Mouse (Mus musculus) bone marrow macrophage, adult 2 months (primary cell): ENCODE results near the gene Tex22. TPM values are rescaled to one million over a fixed set of nuclear protein-coding genes. Genes with fewer than 3 reads are reported as not detected.

ENCODE experiments used
- H3K27ac ChIP-seq: 2 replicates; pipeline ENCODE4 v1.5.1; 2012; ENCODE audit warnings: low read depth, low read length; ENCODE audit not compliant: insufficient read depth
- H3K4me1 ChIP-seq: 2 replicates; pipeline ENCODE4 v1.6.1; 2012; ENCODE audit warnings: low read length; ENCODE audit not compliant: control insufficient read depth, insufficient read depth
- H3K4me3 ChIP-seq: 2 replicates; pipeline ENCODE4 v1.5.1; 2012; ENCODE audit warnings: mild to moderate bottlenecking, low read length, moderate library complexity; ENCODE audit not compliant: insufficient read depth
- CTCF ChIP-seq: IDR thresholded peaks from 2 replicates; pipeline ENCODE4 v1.5.1; 2012; ENCODE audit warnings: low read depth, mild to moderate bottlenecking, low read length, moderate library complexity
- POLR2A ChIP-seq: IDR thresholded peaks from 2 replicates; pipeline ENCODE4 v1.6.1; 2012; ENCODE audit warnings: mild to moderate bottlenecking, low read depth, low read length, borderline replicate concordance
- polyA plus RNA-seq: library from polyadenylated mRNA; stranded (reverse); fragments of >200 nt; gene quantifications from 2 replicates; pipeline ENCODE4 v1.2.4, GENCODE M21; 2012; ENCODE audit not compliant: missing spikeins, insufficient read depth, insufficient read length

Tex22 gene
- polyA plus RNA-seq, 1 experiment: not detected

GRCm38 (mm10) chr12:113036996-113037395 lies 37.3 kb upstream of the Tex22 start:
- no peak overlapping the region for H3K27ac ChIP-seq
- no peak overlapping the region for H3K4me3 ChIP-seq
- TF ChIP-seq POLR2A: no peak
- no peak for TF ChIP-seq CTCF
- peaks cover 5% of the 10 kb centered on the region for H3K4me1 ChIP-seq

GRCm38 (mm10) chr12:113038414-113038813 lies 35.9 kb upstream of the Tex22 start:
- Histone ChIP-seq H3K4me3 (no peak overlapping the region), H3K4me1 (peaks cover 7% of the 10 kb centered on the region), H3K27ac (no peak overlapping the region)
- no peak for TF ChIP-seq POLR2A

GRCm38 (mm10) chr12:113041481-113042439 lies 32.5 kb upstream of the Tex22 start:
- H3K4me3 ChIP-seq: no peak overlapping the region
- peaks cover 7% of the 10 kb centered on the region for H3K4me1 ChIP-seq
- TF ChIP-seq CTCF (no peak), POLR2A (no peak)
- H3K27ac ChIP-seq: no peak overlapping the region

GRCm38 (mm10) chr12:113042543-113042942 lies 31.8 kb upstream of the Tex22 start:
- peaks cover 7% of the 10 kb centered on the region for H3K4me1 ChIP-seq
- no peak for TF ChIP-seq CTCF
- no peak for TF ChIP-seq POLR2A
- no peak overlapping the region for H3K27ac ChIP-seq
- no peak overlapping the region for H3K4me3 ChIP-seq

GRCm38 (mm10) chr12:113044916-113045677 lies 29.2 kb upstream of the Tex22 start:
- Histone ChIP-seq H3K27ac (no peak overlapping the region), H3K4me1 (peaks cover 5% of the 10 kb centered on the region), H3K4me3 (no peak overlapping the region)
- TF ChIP-seq CTCF (no peak), POLR2A (no peak)

GRCm38 (mm10) chr12:113046861-113047260 lies 27.4 kb upstream of the Tex22 start:
- H3K27ac ChIP-seq: no peak overlapping the region
- 0 out of 2 replicates have a peak, but pooled peaks cover 2% of the 10 kb centered on the region for H3K4me1 ChIP-seq
- no peak overlapping the region for H3K4me3 ChIP-seq
- TF ChIP-seq CTCF (no peak), POLR2A (no peak)

- Histone ChIP-seq H3K27ac (no peak overlapping the region), H3K4me1 (no peaks in the 10 kb centered on the region), H3K4me3 (no peak overlapping the region)
- TF ChIP-seq POLR2A: no peak
- no peak for TF ChIP-seq CTCF
Measured at GRCm38 (mm10) chr12:113048103-113048502, 26.2 kb upstream of the Tex22 start.

GRCm38 (mm10) chr12:113049836-113050235 lies 24.5 kb upstream of the Tex22 start:
- no peak overlapping the region for H3K4me3 ChIP-seq
- no peak overlapping the region for H3K27ac ChIP-seq
- no peaks in the 10 kb centered on the region for H3K4me1 ChIP-seq
- TF ChIP-seq POLR2A (no peak), CTCF (no peak)

GRCm38 (mm10) chr12:113050671-113051070 lies 23.6 kb upstream of the Tex22 start:
- no peak for TF ChIP-seq CTCF
- no peak for TF ChIP-seq POLR2A
- no peak overlapping the region for H3K27ac ChIP-seq
- no peak overlapping the region for H3K4me3 ChIP-seq
- H3K4me1 ChIP-seq: no peaks in the 10 kb centered on the region

GRCm38 (mm10) chr12:113051628-113052403 lies 22.5 kb upstream of the Tex22 start:
- H3K27ac ChIP-seq: no peak overlapping the region
- H3K4me1 ChIP-seq: no peaks in the 10 kb centered on the region
- TF ChIP-seq CTCF (no peak), POLR2A (no peak)
- no peak overlapping the region for H3K4me3 ChIP-seq
